Mouse (Mus musculus) erythroid progenitor cell, adult 5-6 weeks (primary cell): ENCODE results near the gene Nup160. TPM values are rescaled to one million over a fixed set of nuclear protein-coding genes. Genes with fewer than 3 reads are reported as not detected.

Experiments used
- ATAC-seq: replicated peaks from 2 replicates; pipeline ENCODE4 v1.8.0; 2016; ENCODE audit warnings: moderate number of reproducible peaks, mild to moderate bottlenecking, moderate TSS enrichment, inconsistent platforms; ENCODE audit not compliant: poor library complexity, low FRiP score, severe bottlenecking
- total RNA-seq, 2 experiments: library from RNA; stranded (forward) in 1 of 2; stranded (reverse) in 1 of 2; fragments of 150-400 nt in 1 of 2; fragments of 186-747, 209-891 nt in 1 of 2; gene quantifications; 2 replicates each; pipeline versions ENCODE4 v1.2.3 to v1.2.4; 2015 to 2017; ENCODE audit warnings: low replicate concordance in 2 of 2

Gene Nup160
- total RNA-seq (2015; ENCODE audit: low replicate concordance), result 103 and 115 TPM in 2 replicates
- 91.8 and 101 TPM in 2 replicates for total RNA-seq (2017; ENCODE audit: low replicate concordance)

DNA sequence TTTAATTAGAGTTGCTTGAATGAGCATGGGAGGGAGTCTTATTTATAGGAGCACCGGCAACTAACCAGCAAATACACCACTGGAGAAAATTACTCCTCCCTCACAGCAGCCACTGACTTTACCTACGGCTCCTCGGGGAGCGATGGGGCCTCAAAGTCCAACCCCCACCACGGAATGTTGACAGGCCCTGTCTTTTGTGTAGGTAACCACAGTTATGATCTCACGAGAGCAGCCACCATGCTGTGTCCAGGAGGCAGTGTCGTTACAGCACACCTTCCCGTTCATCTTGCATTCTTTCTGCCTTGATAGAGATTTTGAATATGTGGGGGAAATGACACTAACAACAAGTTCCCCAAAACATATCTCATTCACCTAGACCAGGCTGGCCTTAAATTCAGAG lies at the start of gene Nup160:
Nup160 (plus strand) TSS at position 209 of the 400 bp plus-strand sequence.
- ATAC-seq, result no peak

- no peak for ATAC-seq
These were observed 48.8 kb upstream of the Nup160 start for GRCm38 (mm10) chr2:90628261-90628660.

DNA sequence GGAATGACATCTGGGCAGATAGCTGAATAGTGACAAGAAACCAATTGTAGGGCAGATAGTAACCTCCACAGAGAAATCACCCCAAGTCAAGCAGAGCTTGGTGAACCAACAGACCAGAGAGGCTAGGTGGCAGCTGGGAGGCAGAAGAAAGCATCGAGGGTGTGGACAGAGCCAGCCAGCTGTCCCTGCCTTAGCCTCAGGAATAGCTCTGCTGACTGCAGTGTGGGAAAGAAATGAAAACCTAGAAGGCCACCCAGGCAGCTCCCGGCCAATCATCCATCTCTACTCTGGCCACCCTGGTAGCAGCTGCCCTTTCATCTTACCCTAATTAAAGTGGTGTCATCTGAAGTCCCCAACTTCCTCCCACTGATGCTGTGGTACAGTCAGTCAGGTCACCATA lies 47.5 kb upstream of the Nup160 start:
- ATAC-seq, result no peak

GRCm38 (mm10) chr2:90631938-90632733 lies 44.9 kb upstream of the Nup160 start:
- ATAC-seq, result no peak

DNA sequence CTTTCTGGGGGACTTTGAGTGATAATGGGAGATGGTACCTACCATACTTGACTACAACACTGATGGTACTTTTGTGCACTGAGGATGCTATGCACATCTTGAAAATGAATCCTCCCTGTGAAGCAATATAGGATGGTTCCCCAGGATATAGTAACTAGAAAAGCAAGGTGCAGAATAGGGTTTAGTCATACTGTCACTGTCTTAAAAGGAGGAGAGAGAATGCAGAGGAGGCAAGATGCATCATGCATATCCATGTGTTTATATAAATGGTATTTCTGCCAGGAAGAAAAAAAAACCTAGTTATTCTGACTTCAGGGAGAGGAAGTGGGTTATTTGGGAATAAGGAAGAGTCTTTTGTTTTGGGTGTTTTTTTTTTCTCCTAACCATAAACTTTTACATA lies 42.3 kb upstream of the Nup160 start:
- ATAC-seq, result no peak

GRCm38 (mm10) chr2:90635085-90635723 lies 41.8 kb upstream of the Nup160 start:
- ATAC-seq, result no peak

DNA sequence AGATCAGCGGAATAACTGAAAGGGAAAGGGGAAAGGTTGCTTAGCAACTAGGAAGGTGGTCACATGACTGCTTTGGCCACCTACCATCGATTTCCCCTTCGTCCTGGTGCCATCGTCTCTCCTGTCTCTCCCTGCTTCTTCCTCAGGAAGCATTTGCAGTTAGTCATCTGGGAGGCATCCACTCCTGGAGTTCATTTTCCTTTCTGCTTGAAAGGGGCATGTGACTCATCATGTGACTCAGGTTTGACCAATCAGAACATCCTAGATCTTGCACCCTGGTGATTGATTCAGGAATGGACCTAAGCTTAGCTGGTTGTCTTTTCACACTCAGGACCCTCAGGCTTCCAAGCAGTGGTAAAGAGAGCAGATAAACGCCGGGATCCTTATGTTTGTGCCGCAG lies 40.2 kb upstream of the Nup160 start:
- ATAC-seq, result no peak

DNA sequence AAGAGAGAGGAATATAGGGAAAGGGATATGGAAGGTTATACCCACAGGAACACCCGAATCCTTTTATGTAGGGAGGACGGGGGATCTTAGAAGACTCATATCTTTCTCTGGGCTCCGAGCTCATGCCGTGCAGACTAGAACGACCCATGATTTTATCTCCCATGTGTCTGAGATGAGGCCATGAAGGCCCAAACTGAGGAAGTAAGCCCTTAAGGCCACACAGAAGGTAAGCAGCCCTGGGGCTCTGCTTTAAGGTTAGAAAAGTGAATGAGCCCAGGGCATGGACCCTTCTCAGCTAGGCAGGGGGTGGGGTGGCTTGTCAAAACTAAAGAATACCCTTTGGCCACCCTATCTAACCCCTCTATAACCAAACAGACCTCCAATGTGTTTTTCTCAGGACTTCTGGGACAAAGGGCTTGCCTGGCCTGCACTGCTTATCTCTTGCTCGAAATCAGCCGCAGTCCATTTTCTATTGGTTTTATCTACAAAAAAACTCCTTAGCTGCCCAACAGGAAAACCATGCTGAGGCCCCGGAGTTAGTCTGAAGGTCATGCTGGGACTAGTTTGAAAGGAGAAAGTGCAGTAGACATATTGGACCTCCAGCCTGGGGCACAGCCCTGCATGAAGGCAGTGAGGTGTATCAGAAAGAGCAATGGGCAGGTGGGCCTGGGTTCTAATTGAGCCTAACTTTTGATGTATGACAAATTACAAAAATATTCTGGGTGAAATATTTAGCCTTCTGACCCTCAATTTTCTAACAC lies 37.8 kb upstream of the Nup160 start:
- ATAC-seq, result no peak

DNA sequence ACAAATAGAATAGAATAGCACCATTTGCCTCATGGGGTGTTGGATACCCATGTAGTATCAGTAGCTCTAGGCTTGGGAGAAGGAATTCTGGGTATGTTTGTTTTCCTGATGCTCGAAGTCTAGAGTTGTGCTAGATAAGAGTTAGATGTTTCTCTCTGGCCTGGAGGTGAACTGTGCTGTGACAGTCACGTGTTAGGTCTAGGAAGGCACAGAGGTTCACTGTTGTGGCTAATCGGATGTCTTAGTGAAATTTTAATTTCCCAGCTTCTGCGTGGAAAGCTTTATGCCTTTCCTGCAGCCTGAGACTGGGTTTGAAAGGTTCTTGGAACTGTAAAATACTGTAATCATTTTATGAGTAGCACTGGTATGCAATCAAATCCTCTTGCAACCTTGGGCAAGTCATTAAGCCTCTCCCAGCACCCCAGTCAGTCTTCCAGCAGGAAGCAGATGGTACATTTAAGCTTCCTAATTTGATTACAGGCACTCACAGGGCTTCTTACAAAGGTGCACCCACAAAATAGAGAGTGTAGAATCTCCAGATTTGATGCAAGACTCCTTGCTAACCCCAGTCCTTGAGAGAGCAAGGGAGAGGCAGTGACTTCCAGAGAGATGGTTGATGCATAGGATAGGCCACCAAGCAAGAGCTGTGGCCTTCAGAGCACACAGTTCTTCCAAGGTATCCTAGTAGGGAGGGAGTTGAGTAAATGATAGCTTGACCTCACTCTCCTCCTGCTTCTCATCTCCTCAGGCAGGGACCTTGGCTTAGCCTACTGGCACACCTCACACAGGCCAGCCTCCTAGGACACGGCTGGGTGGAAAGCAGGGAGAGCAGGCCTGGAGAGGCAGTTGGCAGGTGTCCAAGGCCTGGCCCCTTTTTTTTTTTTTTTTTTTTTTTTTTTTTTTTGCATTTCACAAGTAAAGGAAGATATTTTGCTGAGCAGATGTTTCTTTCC lies 37.0 kb upstream of the Nup160 start:
- no peak for ATAC-seq

GRCm38 (mm10) chr2:90641007-90641709 lies 35.9 kb upstream of the Nup160 start:
- no peak for ATAC-seq

DNA sequence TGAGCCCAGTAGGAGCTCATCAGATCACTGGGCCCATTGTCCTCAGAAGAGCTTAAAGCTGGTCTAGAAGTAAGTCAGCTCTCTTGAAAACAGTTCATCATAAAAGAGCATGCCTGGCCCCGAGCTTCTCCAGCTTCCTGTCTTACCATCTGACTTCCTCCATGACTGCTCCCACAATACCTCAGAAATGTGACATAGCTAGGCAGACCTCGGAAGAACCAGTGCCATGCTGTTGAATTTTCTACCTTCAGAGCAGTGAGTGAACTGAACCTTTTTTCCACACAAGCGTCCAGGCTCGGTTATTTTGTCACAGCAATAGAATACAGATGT lies 35.3 kb upstream of the Nup160 start:
- no peak for ATAC-seq

GRCm38 (mm10) chr2:90647084-90647483 lies 29.9 kb upstream of the Nup160 start:
- no peak for ATAC-seq

DNA sequence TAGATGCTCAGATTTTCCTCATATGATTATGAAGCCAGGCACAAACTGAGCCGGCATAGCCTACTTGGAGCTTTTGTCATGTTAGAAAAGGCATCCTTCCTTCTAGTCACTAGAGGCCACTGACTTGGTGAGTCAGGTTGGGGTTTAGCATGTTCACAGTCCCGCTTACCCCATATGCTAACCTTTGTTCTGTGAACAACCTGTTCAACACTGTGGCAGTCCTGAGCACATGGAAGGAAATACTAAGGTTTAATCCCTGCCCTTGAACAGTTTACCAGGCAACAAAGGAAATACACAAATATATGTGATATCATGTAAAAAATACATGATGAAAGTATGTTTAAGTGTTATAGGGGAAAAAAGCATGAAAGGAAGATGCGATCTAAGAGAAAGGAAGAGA lies 27.6 kb upstream of the Nup160 start:
- ATAC-seq, result no peak

DNA sequence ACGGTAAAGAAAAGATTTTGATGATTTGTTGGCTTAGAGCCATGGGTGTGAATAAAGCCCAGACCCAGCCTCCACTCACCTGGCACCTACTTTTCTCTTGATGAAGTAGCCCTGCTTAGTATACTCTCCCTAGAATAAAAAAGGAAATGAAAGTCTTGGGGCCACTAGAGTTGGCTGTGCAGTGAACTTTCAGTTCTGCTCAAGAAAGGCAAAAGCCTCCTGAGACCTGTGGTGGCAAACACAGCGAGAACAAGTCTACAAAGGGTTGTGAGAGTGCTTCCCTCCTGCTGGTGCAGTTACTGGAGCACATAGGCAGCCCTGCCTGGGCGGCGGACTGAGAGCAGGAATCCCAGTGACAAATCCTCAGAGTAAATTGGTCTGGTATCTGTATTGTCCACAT lies 27.1 kb upstream of the Nup160 start:
- ATAC-seq, result no peak

DNA sequence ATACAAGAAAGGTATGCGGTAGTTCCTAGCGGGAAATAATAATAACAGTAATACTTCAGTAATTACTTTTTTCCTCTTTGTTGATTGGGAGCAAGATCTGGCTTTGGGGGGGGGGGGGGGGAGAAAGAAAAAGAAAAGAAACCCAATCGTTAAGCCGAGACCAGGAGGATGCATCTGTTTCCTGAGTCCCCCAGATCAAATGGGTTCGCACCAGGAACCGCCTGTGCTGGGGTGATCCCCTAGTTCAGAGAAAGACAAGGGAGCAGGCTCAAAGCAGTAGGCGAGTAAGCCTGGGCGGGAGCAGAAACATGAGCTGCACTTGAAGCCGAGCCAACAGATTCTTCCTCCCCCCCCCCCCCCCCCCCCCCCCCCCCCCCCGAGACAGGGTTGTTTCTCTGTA lies 24.9 kb upstream of the Nup160 start:
- no peak for ATAC-seq

DNA sequence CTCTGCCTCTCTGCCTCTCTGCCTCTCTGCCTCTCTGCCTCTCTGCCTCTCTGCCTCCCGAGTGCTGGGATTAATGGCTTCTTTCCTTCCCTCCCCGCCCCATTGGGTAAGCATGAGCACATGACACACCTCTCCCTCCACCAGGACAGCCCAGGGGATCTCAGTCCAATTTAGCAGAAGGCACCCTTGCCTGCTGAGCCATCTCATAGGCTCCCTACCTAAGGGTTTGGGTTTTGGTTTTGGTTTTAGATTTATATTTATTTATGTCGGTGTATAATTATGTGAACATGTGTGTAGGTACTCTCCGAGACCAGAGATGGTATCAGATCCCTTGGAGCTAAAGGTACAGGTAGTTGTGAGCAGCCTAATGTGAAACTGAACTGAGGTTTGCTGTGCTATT lies 24.0 kb upstream of the Nup160 start:
- no peak for ATAC-seq

GRCm38 (mm10) chr2:90655449-90655848 lies 21.6 kb upstream of the Nup160 start:
- no peak for ATAC-seq

DNA sequence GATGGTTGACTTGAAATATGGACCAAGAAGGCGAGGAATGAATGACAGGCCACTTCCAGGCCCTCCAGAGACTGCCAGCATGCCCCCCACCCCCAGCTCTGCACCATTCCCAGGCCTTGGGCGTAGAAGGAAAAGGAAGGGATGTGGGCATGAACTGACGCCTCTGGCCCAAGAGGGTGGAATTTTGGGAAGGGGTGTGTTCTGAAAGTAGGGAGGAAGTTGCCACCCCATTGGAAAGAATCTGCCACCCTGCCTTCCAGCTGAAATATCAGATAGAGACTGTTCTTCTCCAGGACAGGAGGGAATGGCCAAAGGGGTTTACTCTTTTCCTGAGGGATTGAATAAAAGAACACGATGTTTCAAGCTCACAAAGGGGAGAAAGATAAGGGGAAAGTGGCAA lies 18.4 kb upstream of the Nup160 start:
- no peak for ATAC-seq

DNA sequence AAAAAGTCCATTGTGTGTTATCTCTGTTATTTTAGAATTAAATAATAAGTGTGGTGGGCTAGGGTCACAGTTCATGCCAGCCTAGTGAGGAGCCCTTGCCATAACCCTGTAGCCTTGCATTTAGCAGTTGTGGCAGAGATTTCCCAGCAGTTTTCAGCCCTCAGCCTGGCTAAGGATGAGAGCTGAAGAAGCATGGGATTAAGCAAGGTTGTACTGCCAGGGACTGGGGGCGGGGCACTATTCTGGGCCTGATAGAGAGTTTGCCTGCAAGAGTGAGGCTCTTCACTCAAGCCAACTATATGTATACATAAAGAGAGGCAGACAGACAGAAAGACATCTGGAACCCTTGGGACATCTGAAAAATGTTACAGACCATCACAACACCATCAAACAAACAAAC lies 18.0 kb upstream of the Nup160 start:
- ATAC-seq, result no peak
